Mouse (Mus musculus): ENCODE measurements around the gene Lama2. TPM values are rescaled to one million over a fixed set of nuclear protein-coding genes. Genes with fewer than 3 reads are reported as not detected.
A peak's percentile ranks its signal among the peaks of the same experiment; 100 is the strongest.

Lama2 gene
- total and polyA plus RNA-seq, 2 experiments from 2014 or later, result 2.6 to 9.2 TPM

DNA sequence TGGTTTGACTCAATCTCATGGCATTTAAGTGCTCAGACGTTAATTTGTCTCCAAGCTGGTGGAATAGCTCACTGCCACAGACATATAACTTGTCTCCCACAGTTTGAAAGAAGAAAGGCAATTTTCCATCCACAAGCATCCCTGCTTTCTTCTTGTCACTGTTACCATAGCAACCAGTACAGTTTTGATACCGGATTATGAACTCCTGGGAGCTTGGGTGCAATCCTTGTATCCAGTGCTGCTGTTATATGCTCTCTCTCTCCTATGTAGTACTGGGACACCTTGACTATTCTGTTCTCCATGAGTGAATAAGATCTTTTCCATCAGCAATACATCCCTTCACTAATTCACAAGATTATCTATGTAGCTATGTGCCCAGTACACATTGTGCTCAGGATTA is 612.2 kb downstream of the Lama2 start:
- Histone ChIP-seq H3K4me2 (ENCODE audit: low read depth, low read length, poor library complexity, severe bottlenecking) (no peak overlapping the region), H3K4me1 (ENCODE audit: insufficient read depth, low read length) (no peaks in the 10 kb centered on the region; the same call in 1 of the 2 replicates), H3K27me3 (ENCODE audit: insufficient read depth, low read length) (no peaks in the 10 kb centered on the region), H3K9ac (replicated peaks; ENCODE audit: low read length, poor library complexity, severe bottlenecking) (no peak overlapping the region), H3K9me3 (ENCODE audit: low read length) (no peaks in the 10 kb centered on the region), H3K36me3 (ENCODE audit: insufficient read depth, low read length) (no peaks in the 10 kb centered on the region), H3K27ac (ENCODE audit: low read depth, low read length) (no peak overlapping the region), H3K4me3 (ENCODE audit: low read depth, low read length) (no peak overlapping the region)
- DNase-seq (ENCODE audit: low spot score), result peak; percentile 48
- TF ChIP-seq CTCF (IDR thresholded peaks at IDR 0.05), result no peak
- WGBS, result 24% methylated on average over 2 of the region's 2 CpGs
- ATAC-seq (ENCODE audit: low FRiP score), result peak; percentile 47; the same call in 1 of the 2 replicates

DNA sequence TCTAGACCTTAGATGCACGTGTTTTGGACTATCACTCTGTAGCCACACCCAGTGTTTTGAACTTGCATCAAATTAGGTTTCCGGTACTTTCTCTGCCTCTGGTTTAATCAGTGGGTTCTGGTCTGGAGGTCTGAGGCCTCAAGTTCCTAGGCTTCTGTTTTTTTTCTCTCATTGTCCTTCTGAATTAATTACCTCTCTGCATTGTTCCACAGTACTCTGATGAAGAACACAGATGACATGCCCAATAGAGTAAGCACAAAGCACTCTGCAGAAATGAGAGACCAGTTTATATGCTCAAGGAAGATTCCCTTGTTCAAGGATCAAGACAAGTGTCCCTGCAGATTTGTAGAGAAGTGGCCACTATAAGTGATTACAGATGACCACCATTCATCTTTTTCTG is 613.8 kb downstream of the Lama2 start:
- Histone ChIP-seq H3K4me3 (ENCODE audit: low read depth, low read length) (no peak overlapping the region), H3K27ac (ENCODE audit: low read depth, low read length) (no peak overlapping the region), H3K27me3 (ENCODE audit: insufficient read depth, low read length) (no peaks in the 10 kb centered on the region), H3K36me3 (ENCODE audit: insufficient read depth, low read length) (no peaks in the 10 kb centered on the region), H3K4me2 (ENCODE audit: low read depth, low read length, poor library complexity, severe bottlenecking) (no peak overlapping the region), H3K9ac (replicated peaks; ENCODE audit: low read length, poor library complexity, severe bottlenecking) (no peak overlapping the region), H3K9me3 (ENCODE audit: low read length) (no peaks in the 10 kb centered on the region), H3K4me1 (ENCODE audit: insufficient read depth, low read length) (no peaks in the 10 kb centered on the region; the same call in 1 of the 2 replicates)
- no peak for DNase-seq (ENCODE audit: low spot score)
- ATAC-seq (ENCODE audit: low FRiP score), result no peak
- 68% methylated on average over 2 of the region's 2 CpGs for WGBS
- no peak for TF ChIP-seq CTCF (IDR thresholded peaks at IDR 0.05)

GRCm38 (mm10) chr10:27001554-27002178 is 617.9 kb downstream of the Lama2 start:
- WGBS, result 86% methylated on average over 2 of the region's 2 CpGs
- H3K9ac ChIP-seq (replicated peaks; ENCODE audit: low read length, poor library complexity, severe bottlenecking), result no peak overlapping the region
- no peaks in the 10 kb centered on the region for H3K4me1 ChIP-seq (ENCODE audit: insufficient read depth, low read length)
- no peak overlapping the region for H3K4me2 ChIP-seq (ENCODE audit: low read depth, low read length, poor library complexity, severe bottlenecking)
- no peaks in the 10 kb centered on the region for H3K27me3 ChIP-seq (ENCODE audit: insufficient read depth, low read length)
- no peak for TF ChIP-seq CTCF (IDR thresholded peaks at IDR 0.05)
- no peak for ATAC-seq (ENCODE audit: low FRiP score)
- no peaks in the 10 kb centered on the region for H3K9me3 ChIP-seq (ENCODE audit: low read length)
- no peak overlapping the region for H3K4me3 ChIP-seq (ENCODE audit: low read depth, low read length)
- no peak overlapping the region for H3K27ac ChIP-seq (ENCODE audit: low read depth, low read length)
- DNase-seq (ENCODE audit: low spot score), result no peak
- no peaks in the 10 kb centered on the region for H3K36me3 ChIP-seq (ENCODE audit: insufficient read depth, low read length)

DNA sequence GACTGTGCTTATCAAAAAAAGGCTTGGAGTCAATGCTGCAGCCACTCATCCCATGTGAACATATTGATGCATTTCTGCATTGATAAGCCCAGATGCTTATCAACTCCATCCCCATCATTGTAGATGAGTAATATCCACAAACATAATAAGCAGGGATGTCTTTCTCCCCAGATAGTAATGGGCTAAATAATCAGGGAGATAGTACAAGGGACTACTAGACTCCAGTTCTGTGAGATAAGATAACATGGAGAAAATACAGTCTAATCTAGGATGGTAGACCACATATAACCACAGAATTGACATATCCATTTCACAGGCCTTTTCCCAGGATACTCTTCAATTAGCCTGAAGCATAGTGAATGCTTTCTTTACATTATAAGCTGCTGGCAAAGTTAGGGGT is 622.9 kb downstream of the Lama2 start:
- no peaks in the 10 kb centered on the region for H3K36me3 ChIP-seq (ENCODE audit: insufficient read depth, low read length)
- H3K4me2 ChIP-seq (ENCODE audit: low read depth, low read length, poor library complexity, severe bottlenecking), result no peak overlapping the region
- no peak for TF ChIP-seq CTCF (IDR thresholded peaks at IDR 0.05)
- no peaks in the 10 kb centered on the region for H3K27me3 ChIP-seq (ENCODE audit: insufficient read depth, low read length)
- no peak overlapping the region for H3K9ac ChIP-seq (replicated peaks; ENCODE audit: low read length, poor library complexity, severe bottlenecking)
- no peak overlapping the region for H3K27ac ChIP-seq (ENCODE audit: low read depth, low read length)
- ATAC-seq (ENCODE audit: low FRiP score) (no peak), DNase-seq (ENCODE audit: low spot score) (no peak)
- H3K9me3 ChIP-seq (ENCODE audit: low read length), result no peaks in the 10 kb centered on the region
- no peak overlapping the region for H3K4me3 ChIP-seq (ENCODE audit: low read depth, low read length)
- H3K4me1 ChIP-seq (ENCODE audit: insufficient read depth, low read length), result 0 out of 2 replicates have a peak, but pooled peaks cover 2% of the 10 kb centered on the region

DNA sequence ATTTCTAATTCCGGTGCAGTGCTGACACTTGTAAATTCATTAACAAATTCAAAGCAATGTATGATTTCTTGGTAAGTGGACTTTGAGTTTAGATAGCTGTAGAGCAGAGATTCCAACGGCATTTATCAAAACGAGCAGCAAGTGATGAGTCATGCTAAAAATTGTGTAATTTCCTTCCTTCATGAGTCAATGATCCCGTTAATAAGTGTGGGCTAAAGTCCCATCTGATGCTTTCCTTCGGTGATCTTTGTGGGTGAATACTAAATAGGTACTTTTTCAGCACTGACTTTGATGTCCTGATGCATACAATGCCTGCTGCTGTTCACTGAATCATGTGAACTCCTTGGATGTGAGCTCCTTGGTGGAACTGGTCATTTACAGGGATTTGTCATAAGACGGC is 623.6 kb downstream of the Lama2 start:
- Histone ChIP-seq H3K4me1 (ENCODE audit: insufficient read depth, low read length) (0 out of 2 replicates have a peak, but pooled peaks cover 2% of the 10 kb centered on the region), H3K4me2 (ENCODE audit: low read depth, low read length, poor library complexity, severe bottlenecking) (no peak overlapping the region)
- no peak for ATAC-seq (ENCODE audit: low FRiP score)

DNA sequence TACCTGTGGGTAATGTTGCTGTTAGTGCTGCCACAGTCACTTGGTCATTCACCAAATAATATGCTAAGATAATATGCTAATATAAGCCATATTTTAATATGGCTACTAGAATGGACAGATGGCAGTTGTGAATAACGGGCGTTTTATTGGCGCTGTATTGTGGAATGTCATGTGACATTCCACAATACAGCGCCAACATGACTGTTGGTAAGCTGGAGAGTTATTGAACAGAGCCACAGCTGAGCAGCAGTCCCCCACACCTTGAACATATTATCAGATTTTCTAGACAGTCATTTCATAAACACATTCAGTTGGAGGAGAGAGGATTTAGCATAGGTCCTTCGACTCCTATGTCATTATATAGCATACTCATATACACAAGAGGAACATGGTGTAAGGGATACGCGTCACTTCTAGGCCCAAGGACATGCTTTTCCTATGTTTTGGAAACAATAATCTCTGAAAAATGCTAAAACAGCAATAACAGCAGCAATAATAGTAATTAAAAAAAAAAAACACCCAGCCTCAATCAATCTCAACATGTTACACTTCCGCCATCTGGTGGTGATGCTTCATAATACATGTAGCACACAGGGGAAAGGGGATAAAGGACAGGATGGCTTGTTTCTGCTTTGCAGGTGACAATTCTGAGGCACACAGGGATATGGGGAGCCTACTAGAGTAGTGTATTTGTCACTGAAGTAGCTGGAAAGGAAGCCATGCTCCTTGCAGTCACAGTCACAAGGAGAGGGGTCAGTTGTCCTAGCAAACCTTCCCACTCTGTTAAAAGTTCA is 624.2 kb downstream of the Lama2 start:
- 0 out of 2 replicates have a peak, but pooled peaks have one; percentile 24 for ATAC-seq (ENCODE audit: low FRiP score)
- Histone ChIP-seq H3K27me3 (ENCODE audit: insufficient read depth, low read length) (no peaks in the 10 kb centered on the region), H3K36me3 (ENCODE audit: insufficient read depth, low read length) (no peaks in the 10 kb centered on the region), H3K4me3 (ENCODE audit: low read depth, low read length) (no peak overlapping the region), H3K27ac (ENCODE audit: low read depth, low read length) (no peak overlapping the region), H3K4me2 (ENCODE audit: low read depth, low read length, poor library complexity, severe bottlenecking) (no peak overlapping the region), H3K9me3 (ENCODE audit: low read length) (no peaks in the 10 kb centered on the region), H3K4me1 (ENCODE audit: insufficient read depth, low read length) (0 out of 2 replicates have a peak, but pooled peaks cover 2% of the 10 kb centered on the region), H3K9ac (replicated peaks; ENCODE audit: low read length, poor library complexity, severe bottlenecking) (no peak overlapping the region)
- TF ChIP-seq CTCF (IDR thresholded peaks at IDR 0.05), result peak; percentile 90
- DNase-seq (ENCODE audit: low spot score), result peak; percentile 74
- WGBS, result 74% methylated on average over 8 of the region's 8 CpGs

More for the DNA sequence above, 623.6 kb downstream of the Lama2 start:
- H3K27ac ChIP-seq (ENCODE audit: low read depth, low read length), result no peak overlapping the region
- H3K9me3 ChIP-seq (ENCODE audit: low read length), result no peaks in the 10 kb centered on the region
- DNase-seq (ENCODE audit: low spot score), result no peak
- whole genome bisulfite sequencing, result 67% methylated on average over 6 of the region's 6 CpGs
- H3K36me3 ChIP-seq (ENCODE audit: insufficient read depth, low read length), result no peaks in the 10 kb centered on the region
- H3K4me3 ChIP-seq (ENCODE audit: low read depth, low read length), result no peak overlapping the region
- no peak for TF ChIP-seq CTCF (IDR thresholded peaks at IDR 0.05)
- no peaks in the 10 kb centered on the region for H3K27me3 ChIP-seq (ENCODE audit: insufficient read depth, low read length)
- H3K9ac ChIP-seq (replicated peaks; ENCODE audit: low read length, poor library complexity, severe bottlenecking), result no peak overlapping the region
